Mouse (Mus musculus): ENCODE measurements around the gene Rims4. TPM values are rescaled to one million over a fixed set of nuclear protein-coding genes. Genes with fewer than 3 reads are reported as not detected.

Rims4 gene
- total and polyA plus RNA-seq, 3 experiments, result not detected

DNA sequence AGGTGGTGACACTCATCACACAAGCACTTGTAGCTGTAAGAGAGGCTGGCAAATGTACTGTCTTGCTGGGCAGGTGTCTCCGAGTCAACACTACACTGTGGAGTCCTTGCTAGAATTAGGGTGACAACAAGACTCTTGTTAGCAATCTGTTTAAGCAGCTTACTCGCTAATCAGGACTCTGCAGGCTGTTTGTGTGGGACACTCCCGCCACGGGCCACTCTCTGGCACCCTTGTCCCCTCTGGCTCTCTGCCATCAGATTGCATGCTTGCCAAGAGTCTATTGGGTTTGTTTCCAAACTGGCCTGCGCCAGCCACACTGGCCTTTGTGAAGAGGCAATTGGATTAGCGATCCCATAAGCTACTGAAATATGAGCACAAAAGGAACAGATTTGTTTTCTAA, 79.0 kb downstream of the Rims4 start:
- Histone ChIP-seq H3K9me3 (replicated peaks; ENCODE audit: insufficient read depth, low read length) (no peaks in the 10 kb centered on the region), H3K27ac (ENCODE audit: control insufficient read depth, low read depth, low read length) (no peak overlapping the region), H3K4me3 (ENCODE audit: control insufficient read depth in 1 of 2, insufficient read depth in 1 of 2, low read depth in 2 of 2, low read length in 2 of 2) (no peak overlapping the region), H3K79me2 (ENCODE audit: control insufficient read depth, insufficient read depth, low read length, poor library complexity) (no peaks in the 10 kb centered on the region), H3K4me1 (ENCODE audit: control insufficient read depth in 1 of 2, insufficient read depth in 2 of 2, low read length in 2 of 2) (no peaks in the 10 kb centered on the region), H3K36me3 (ENCODE audit: control insufficient read depth in 1 of 2, insufficient read depth in 2 of 2, low read length in 2 of 2) (no peaks in the 10 kb centered on the region), H3K27me3 (ENCODE audit: control insufficient read depth in 1 of 2, insufficient read depth in 2 of 2, low read length in 2 of 2) (peaks cover 3% of the 10 kb centered on the region in 2 experiments), H3K9ac (ENCODE audit: control insufficient read depth, low read depth, low read length, poor library complexity, severe bottlenecking) (no peak overlapping the region)
- peak; percentile 10 for DNase-seq (ENCODE audit: low read depth, low spot score)
- TF ChIP-seq POLR2A (IDR thresholded peaks at IDR 0.05; ENCODE audit: control insufficient read depth in 1 of 2, insufficient read depth in 1 of 2, low read depth in 1 of 2, low read length in 2 of 2, poor library complexity in 1 of 2), result no peak

GRCm38 (mm10) chr2:163838043-163838442, 80.4 kb downstream of the Rims4 start:
- H3K4me1 ChIP-seq (ENCODE audit: control insufficient read depth in 1 of 2, insufficient read depth in 2 of 2, low read length in 2 of 2), result no peaks in the 10 kb centered on the region
- no peak overlapping the region for H3K27ac ChIP-seq (ENCODE audit: control insufficient read depth, low read depth, low read length)
- H3K9ac ChIP-seq (ENCODE audit: control insufficient read depth, low read depth, low read length, poor library complexity, severe bottlenecking), result no peak overlapping the region
- peak; percentile 77 for DNase-seq (ENCODE audit: low read depth, low spot score)
- H3K79me2 ChIP-seq (ENCODE audit: control insufficient read depth, insufficient read depth, low read length, poor library complexity), result no peaks in the 10 kb centered on the region
- no peaks in the 10 kb centered on the region for H3K36me3 ChIP-seq (ENCODE audit: control insufficient read depth in 1 of 2, insufficient read depth in 2 of 2, low read length in 2 of 2)
- no peak overlapping the region for H3K4me3 ChIP-seq (ENCODE audit: control insufficient read depth in 1 of 2, insufficient read depth in 1 of 2, low read depth in 2 of 2, low read length in 2 of 2)
- no peaks in the 10 kb centered on the region for H3K9me3 ChIP-seq (replicated peaks; ENCODE audit: insufficient read depth, low read length)
- peaks cover 3% of the 10 kb centered on the region in 2 experiments for H3K27me3 ChIP-seq (ENCODE audit: control insufficient read depth in 1 of 2, insufficient read depth in 2 of 2, low read length in 2 of 2)
- TF ChIP-seq TCF12 (IDR thresholded peaks at IDR 0.05; ENCODE audit: low read depth, low read length) (no peak), USF1 (IDR thresholded peaks at IDR 0.05; ENCODE audit: low read depth, low read length) (no peak), RAD21 (IDR thresholded peaks at IDR 0.05; ENCODE audit: low read depth, low read length) (peak; percentile 76), ZNF384 (IDR thresholded peaks at IDR 0.05; ENCODE audit: low read depth, low read length) (no peak), GABPA (IDR thresholded peaks at IDR 0.05; ENCODE audit: low read depth, low read length) (no peak), UBTF (IDR thresholded peaks at IDR 0.05; ENCODE audit: borderline replicate concordance, insufficient read depth, low read depth, low read length) (no peak), MYB (IDR thresholded peaks at IDR 0.05; ENCODE audit: low read depth, low read length) (no peak), HCFC1 (IDR thresholded peaks at IDR 0.05; ENCODE audit: low read depth, low read length) (peak; percentile 48; the same call in 1 of the 2 replicates), E2F4 (IDR thresholded peaks at IDR 0.05; ENCODE audit: borderline replicate concordance, low read depth, low read length) (no peak), POLR2A (IDR thresholded peaks at IDR 0.05; ENCODE audit: control insufficient read depth in 1 of 2, insufficient read depth in 1 of 2, low read depth in 1 of 2, low read length in 2 of 2, poor library complexity in 1 of 2) (no peak), EP300 (IDR thresholded peaks at IDR 0.05; ENCODE audit: low read depth in 1 of 2, low read length in 2 of 2) (no peak), ZKSCAN1 (IDR thresholded peaks at IDR 0.05; ENCODE audit: low read depth, low read length) (no peak), POLR2AphosphoS2 (IDR thresholded peaks at IDR 0.05; ENCODE audit: low read length) (no peak), RCOR1 (IDR thresholded peaks at IDR 0.05; ENCODE audit: low read depth, low read length) (peak; percentile 33; the same call in 1 of the 2 replicates), MEF2A (IDR thresholded peaks at IDR 0.05; ENCODE audit: extremely low read depth, insufficient replicate concordance, low read depth, low read length, poor library complexity, severe bottlenecking) (no peak), BHLHE40 (IDR thresholded peaks at IDR 0.05; ENCODE audit: borderline replicate concordance, low read depth, low read length) (no peak), POLR2AphosphoS5 (IDR thresholded peaks at IDR 0.05; ENCODE audit: borderline replicate concordance, low read depth, low read length) (no peak), NRF1 (IDR thresholded peaks at IDR 0.05; ENCODE audit: insufficient read depth, low read depth, low read length, poor library complexity, severe bottlenecking) (no peak), ELF1 (IDR thresholded peaks at IDR 0.05; ENCODE audit: low read depth, low read length) (no peak), CHD2 (IDR thresholded peaks at IDR 0.05; ENCODE audit: low read length) (no peak), ZC3H11A (IDR thresholded peaks at IDR 0.05; ENCODE audit: low read depth, low read length) (peak; percentile 72), MYC (IDR thresholded peaks at IDR 0.05; ENCODE audit: low read depth, low read length) (no peak), ZMIZ1 (IDR thresholded peaks at IDR 0.05; ENCODE audit: low read depth, low read length) (no peak), TAL1 (IDR thresholded peaks at IDR 0.05; ENCODE audit: low read length) (no peak), JUND (IDR thresholded peaks at IDR 0.05; ENCODE audit: low read depth, low read length) (no peak), MAZ (IDR thresholded peaks at IDR 0.05; ENCODE audit: low read depth, low read length) (0 out of 2 replicates have a peak, but pooled peaks have one; percentile 38), CTCF (IDR thresholded peaks at IDR 0.05 in 2 of 3, conservative IDR thresholded peaks at IDR 0.05 in 1 of 3; ENCODE audit: control insufficient read depth in 1 of 3, insufficient read depth in 1 of 3, low read depth in 2 of 3, low read length in 3 of 3, poor library complexity in 1 of 3, severe bottlenecking in 1 of 3) (peak in 2 of 3 experiments; percentile 82 to 99; a peak in 5 of 6 replicates), MXI1 (IDR thresholded peaks at IDR 0.05; ENCODE audit: low read depth, low read length) (no peak), NELFE (IDR thresholded peaks at IDR 0.05; ENCODE audit: low read depth, low read length) (no peak), ETS1 (IDR thresholded peaks at IDR 0.05; ENCODE audit: low read depth, low read length) (no peak), GATA1 (IDR thresholded peaks at IDR 0.05; ENCODE audit: low read depth, low read length) (no peak), TBP (IDR thresholded peaks at IDR 0.05; ENCODE audit: low read depth, low read length) (no peak)
